Mouse (Mus musculus): Measurements from ENCODE around the gene Ndufa1. TPM values are rescaled to one million over a fixed set of nuclear protein-coding genes. Genes with fewer than 3 reads are reported as not detected.
"Not testable (repeated sequence)": the region's sequence is repeated elsewhere in the genome, so short reads cannot be mapped to it uniquely, and the experiment has no call there.

Gene Ndufa1
- total RNA-seq (2021): 100 to 1,000 TPM; 902 to 919 TPM

- intact Hi-C loops (cut with DNase I): loop anchor here (10.0 kb wide), 1 partner anchor 66 kb away; the partner anchor contains the start of gene Nkap
Observed at GRCm38 (mm10) chrX:37191105-37191743, at the start of gene Ndufa1, which contains the start of gene Rnf113a1. Ndufa1 (minus strand) TSS chrX:37191163. Rnf113a1 (plus strand) TSS chrX:37191245.

GRCm38 (mm10) chrX:37222158-37222557, 31.2 kb upstream of the Ndufa1 start, which contains the start of gene Rhox1:
Rhox1 (minus strand) TSS chrX:37222258.
- DNase-seq (ENCODE audit: low spot score); intact Hi-C loops (cut with DNase I): not testable (repeated sequence)

More at GRCm38 (mm10) chrX:37191105-37191743, at the start of gene Ndufa1, which contains the start of gene Rnf113a1:
- peak; percentile 43 for DNase-seq (ENCODE audit: low spot score)

DNA sequence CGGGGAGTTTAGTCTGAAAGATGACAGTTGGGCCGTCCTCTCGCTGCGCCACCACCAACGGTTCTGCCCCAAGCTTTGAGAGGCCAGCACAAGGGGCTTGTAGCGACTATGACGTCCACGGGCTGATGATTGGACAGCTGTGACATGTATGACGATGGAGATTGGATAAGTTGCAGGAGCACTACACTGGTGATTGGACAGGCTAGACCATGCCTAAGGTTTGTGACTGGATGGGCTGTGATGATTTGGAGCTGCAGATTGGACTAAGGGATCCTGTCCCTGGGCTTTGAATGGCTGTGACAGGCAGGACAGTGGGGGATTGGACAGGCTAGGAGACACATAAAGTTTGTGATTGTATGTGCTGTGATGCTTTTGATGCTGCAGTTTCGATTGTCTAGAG, 20.0 kb upstream of the Ndufa1 start, which contains the start of gene Gm9:
Gene Gm9 (minus strand): TSS at position 101 of the 400 bp plus-strand sequence.
- DNase-seq (ENCODE audit: low spot score): no peak
- intact Hi-C loops (cut with DNase I): no loop called here

GRCm38 (mm10) chrX:37198676-37199075, 7.7 kb upstream of the Ndufa1 start:
- DNase-seq (ENCODE audit: low spot score): no peak
- intact Hi-C loops (cut with DNase I): loop anchor here (10.0 kb wide), 1 partner anchor 74 kb away; the partner anchor contains the start of gene Nkap

GRCm38 (mm10) chrX:37191744-37192379, 899 bp upstream of the Ndufa1 start:
- no peak for DNase-seq (ENCODE audit: low spot score)
- intact Hi-C loops (cut with DNase I): loop anchor here (10.0 kb wide), 1 partner anchor 67 kb away; the partner anchor contains the start of gene Nkap

DNA sequence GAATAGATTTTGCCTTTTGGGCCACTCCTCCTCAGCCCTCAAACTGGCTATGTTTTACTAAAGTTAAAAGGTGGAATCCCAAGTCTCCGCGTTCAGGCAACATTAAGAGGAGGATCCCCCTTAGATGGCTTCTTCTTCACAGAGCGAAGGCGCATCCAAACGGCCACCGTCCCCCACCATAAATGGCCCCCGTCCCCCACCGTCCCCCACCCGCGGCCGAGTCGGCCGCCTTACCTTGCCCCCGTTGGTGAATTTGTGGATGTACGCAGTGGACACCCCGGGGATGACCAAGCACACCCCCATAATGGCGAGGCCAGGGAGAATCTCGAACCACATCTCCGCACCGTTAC, 233 bp downstream of the Ndufa1 start:
- intact Hi-C loops (cut with DNase I): loop anchor here (10.0 kb wide), 1 partner anchor 66 kb away; the partner anchor contains the start of gene Nkap
- DNase-seq (ENCODE audit: low spot score): no peak

DNA sequence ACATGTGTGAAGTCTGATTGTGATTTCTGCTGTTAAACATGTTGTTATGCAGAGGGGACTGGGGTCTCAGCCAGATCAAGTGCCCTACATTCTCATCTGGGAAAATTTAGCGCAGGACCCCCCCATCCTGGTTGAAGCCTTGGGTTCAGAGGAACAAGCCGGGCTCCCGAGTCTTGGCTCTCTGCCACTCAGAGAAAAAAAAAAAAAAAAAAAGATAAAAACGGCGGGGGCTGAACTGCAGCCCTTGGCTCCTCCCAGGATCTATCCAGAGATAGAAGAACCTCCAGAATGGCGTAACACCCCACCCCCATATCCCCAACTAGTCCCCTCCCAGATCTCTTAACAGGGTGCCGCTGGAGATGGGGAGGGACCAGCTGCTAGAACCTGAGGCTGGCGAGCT, 6.6 kb downstream of the Ndufa1 start:
- DNase-seq (ENCODE audit: low spot score); intact Hi-C loops (cut with DNase I): not testable (repeated sequence)

DNA sequence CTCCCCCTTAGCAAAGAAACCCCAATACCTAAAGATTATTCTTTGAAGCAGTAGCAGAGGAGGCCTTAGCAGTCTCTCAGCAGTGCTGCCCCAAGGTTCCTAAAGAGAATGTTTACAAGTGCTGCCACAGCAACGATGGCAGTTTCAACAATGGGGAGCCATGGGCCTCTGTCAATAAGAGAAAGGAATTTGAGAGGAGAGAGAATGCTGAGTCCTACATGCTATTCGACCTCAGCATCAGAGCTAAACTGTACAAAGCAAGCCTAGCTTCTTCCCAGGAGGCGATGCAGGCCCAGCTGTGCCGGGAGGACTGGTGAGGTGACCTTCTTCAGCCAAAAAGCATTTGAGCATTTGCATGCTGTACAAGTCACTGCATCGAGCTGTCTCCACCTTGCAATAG, 22.2 kb downstream of the Ndufa1 start, which contains the start of gene Akap14:
Gene Akap14 (minus strand): TSS at position 101 of the 400 bp plus-strand sequence.
- DNase-seq (ENCODE audit: low spot score): no peak

GRCm38 (mm10) chrX:37167085-37167484, 23.9 kb downstream of the Ndufa1 start:
- DNase-seq (ENCODE audit: low spot score): no peak
- intact Hi-C loops (cut with DNase I): no loop called here

More for the DNA sequence above, 22.2 kb downstream of the Ndufa1 start, which contains the start of gene Akap14:
- intact Hi-C loops (cut with DNase I): no loop called here

DNA sequence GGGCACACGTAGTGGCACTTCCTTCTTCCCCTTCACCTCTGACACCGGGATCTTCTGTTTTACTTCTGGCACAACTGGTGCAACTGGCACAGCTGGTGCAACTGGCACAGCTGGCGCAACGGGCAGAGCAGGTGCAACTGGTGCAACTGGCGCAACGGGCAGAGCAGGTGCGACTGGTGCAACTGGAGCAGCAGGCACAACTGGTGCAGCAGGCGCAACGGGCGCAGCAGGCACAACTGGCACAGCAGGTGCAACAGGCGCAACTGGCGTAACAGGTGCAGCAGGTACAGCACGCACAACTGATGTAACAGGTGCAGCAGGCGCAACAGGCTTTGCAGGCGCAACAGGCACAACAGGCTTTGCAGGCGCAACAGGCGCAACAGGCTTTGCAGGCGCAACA, 27.8 kb downstream of the Ndufa1 start:
- no peak for DNase-seq (ENCODE audit: low spot score)
- intact Hi-C loops (cut with DNase I): no loop called here

GRCm38 (mm10) chrX:37161169-37161568, 29.8 kb downstream of the Ndufa1 start:
- no peak for DNase-seq (ENCODE audit: low spot score)
- intact Hi-C loops (cut with DNase I): no loop called here

- intact Hi-C loops (cut with DNase I): no loop called here
- no peak for DNase-seq (ENCODE audit: low spot score)
Observed at GRCm38 (mm10) chrX:37157839-37158238, 33.1 kb downstream of the Ndufa1 start.

DNA sequence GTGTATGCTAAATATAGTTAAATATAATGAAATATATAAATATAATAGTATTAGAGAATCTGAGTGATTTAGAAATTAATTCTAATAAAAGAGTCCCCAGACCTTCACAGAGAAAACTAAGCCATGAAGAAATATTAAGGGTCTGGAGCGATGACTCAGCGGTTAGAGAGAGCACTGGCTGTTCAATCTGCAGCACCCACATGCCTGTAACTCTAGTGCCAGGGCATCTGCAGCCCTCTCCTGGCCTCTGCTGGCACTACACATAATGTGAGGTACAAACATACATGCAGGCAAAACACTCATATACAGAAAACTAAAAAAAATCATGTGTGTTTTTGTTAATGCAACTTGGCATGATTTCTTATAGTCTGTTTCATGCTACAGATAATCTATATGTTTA, 46.0 kb downstream of the Ndufa1 start:
- intact Hi-C loops (cut with DNase I): no loop called here
- DNase-seq (ENCODE audit: low spot score): no peak

DNA sequence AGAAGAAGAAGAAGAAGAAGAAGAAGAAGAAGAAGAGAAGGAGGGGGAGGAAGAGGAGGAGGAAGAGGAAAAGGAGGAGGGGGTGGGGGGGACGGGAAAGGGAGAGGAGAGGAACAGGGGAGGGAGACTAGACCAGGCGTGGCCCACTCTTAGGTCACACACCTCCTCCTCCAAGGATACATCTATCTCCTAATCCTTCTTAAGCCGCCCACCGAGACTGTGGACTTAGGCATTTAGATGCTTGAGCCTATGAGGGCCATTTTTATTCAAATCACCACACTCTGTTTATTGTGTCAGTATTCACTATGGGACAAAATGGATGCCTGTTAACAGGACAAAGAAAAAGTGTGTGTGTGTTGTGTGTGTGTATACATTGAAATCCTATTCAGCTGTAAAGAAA, 46.5 kb downstream of the Ndufa1 start:
- intact Hi-C loops (cut with DNase I); DNase-seq (ENCODE audit: low spot score): not testable (repeated sequence)

GRCm38 (mm10) chrX:37141732-37142131, 49.2 kb downstream of the Ndufa1 start:
- DNase-seq (ENCODE audit: low spot score): no peak
- intact Hi-C loops (cut with DNase I): no loop called here

Other genes starting within 250 kb of the Ndufa1 start
- 1 to 10 TPM; 4.6 to 5.4 TPM for gene Sept6, start 199.4 kb downstream of the Ndufa1 start, total RNA-seq (2021)
- not detected for gene Sowahd, start 142.3 kb downstream of the Ndufa1 start, total RNA-seq (2021)
- gene Rpl39, start 105.8 kb downstream of the Ndufa1 start, total RNA-seq (2021): 100 to 1,000 TPM; 313 to 327 TPM
- gene Upf3b, start 80.8 kb downstream of the Ndufa1 start, total RNA-seq (2021): 1 to 10 TPM; 6.8 to 7.0 TPM
- 10 to 100 TPM in 1 of 2 experiments, 1 to 10 TPM in 1; 8.9 to 10.2 TPM for gene Nkap, start 64.4 kb downstream of the Ndufa1 start, total RNA-seq (2021)
- not detected for gene Akap14, start 22.3 kb downstream of the Ndufa1 start, total RNA-seq (2021)
- gene Rnf113a1, start 82 bp upstream of the Ndufa1 start, total RNA-seq (2021): 1 to 10 TPM; 1.6 to 3.1 TPM
- not detected for gene Gm9, start 19.9 kb upstream of the Ndufa1 start, total RNA-seq (2021)
- gene Rhox1, start 31.1 kb upstream of the Ndufa1 start, total RNA-seq (2021): not detected
- not detected for gene Rhox2a, start 53.8 kb upstream of the Ndufa1 start, total RNA-seq (2021)
- gene Rhox3a, start 58.8 kb upstream of the Ndufa1 start, total RNA-seq (2021): not detected
- not detected for gene Rhox4a, start 74.2 kb upstream of the Ndufa1 start, total RNA-seq (2021)
- gene Rhox3a2, start 188.9 kb upstream of the Ndufa1 start, total RNA-seq (2021): not detected
- gene Rhox4a2, start 199.7 kb upstream of the Ndufa1 start, total RNA-seq (2021): not detected
- gene Rhox2b, start 220.9 kb upstream of the Ndufa1 start, total RNA-seq (2021): not detected
- gene Rhox4b, start 241.3 kb upstream of the Ndufa1 start, total RNA-seq (2021): not detected